Mouse (Mus musculus): ENCODE data around the gene Prkcb. TPM values are rescaled to one million over a fixed set of nuclear protein-coding genes. Genes with fewer than 3 reads are reported as not detected.
"Not testable (repeated sequence)": the region's sequence is repeated elsewhere in the genome, so short reads cannot be mapped to it uniquely, and the experiment has no call there.

The Prkcb gene
- total RNA-seq (2022): 1,000 to 10,000 TPM in 2 of 4 experiments, 100 to 1,000 TPM in 2; 870 to 1,138 (median 953) TPM

DNA sequence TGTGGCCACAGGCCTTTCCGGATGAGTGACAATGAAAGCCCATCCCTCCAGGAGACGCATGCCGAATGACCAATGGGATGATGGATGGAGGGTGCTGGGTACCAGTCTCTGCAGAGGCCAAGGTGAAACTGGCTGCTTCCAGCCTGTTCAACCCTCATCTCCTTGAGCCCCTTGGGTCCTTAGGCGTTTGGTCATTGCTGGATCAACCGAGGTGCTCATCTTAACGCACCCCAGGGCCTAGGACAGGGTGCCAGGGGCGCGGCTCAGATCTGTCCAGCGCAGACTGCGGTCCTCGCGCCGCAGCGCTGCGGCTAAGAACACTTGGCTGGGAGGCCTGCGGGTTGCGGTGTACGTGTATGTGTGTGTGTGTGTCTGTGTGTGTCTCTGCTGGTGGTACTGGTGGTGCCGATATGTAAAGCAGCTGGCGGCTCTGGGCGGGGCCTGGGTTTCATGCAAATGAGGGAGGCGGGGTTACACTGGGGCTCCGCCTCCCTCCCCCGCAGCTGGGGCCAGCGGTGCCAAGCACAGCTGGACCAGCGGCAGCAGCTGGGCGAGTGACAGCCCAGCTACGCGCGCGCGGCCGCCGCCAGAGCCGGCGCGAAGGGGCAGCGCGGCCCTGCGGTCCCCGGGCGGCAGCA, at the start of gene Prkcb:
Gene Prkcb, plus strand, starts transcription at position 147 of the 638 bp plus-strand sequence.
- peak; percentile 70 to 89 for DNase-seq (ENCODE audit: low spot score in 2 of 2)

DNA sequence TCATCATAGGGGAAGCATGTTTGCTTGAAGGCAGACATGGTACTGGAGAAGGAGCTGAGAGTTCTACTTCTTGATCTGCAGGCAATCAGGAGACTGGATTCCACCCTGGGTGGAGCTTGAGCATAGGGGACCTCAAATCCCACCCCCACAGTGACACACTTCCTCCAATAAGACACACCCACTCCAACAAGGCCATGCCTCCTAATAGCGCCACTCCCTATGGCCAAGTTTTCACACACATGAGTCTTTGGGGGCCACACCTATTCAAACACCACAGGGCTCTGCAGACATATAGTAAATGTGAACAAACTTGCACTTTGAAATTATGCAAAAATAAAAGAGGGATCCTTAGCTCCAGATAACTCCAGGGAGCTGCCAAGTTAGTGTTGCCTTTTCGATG, 49.6 kb upstream of the Prkcb start:
- no peak for DNase-seq (ENCODE audit: low spot score in 2 of 2)

DNA sequence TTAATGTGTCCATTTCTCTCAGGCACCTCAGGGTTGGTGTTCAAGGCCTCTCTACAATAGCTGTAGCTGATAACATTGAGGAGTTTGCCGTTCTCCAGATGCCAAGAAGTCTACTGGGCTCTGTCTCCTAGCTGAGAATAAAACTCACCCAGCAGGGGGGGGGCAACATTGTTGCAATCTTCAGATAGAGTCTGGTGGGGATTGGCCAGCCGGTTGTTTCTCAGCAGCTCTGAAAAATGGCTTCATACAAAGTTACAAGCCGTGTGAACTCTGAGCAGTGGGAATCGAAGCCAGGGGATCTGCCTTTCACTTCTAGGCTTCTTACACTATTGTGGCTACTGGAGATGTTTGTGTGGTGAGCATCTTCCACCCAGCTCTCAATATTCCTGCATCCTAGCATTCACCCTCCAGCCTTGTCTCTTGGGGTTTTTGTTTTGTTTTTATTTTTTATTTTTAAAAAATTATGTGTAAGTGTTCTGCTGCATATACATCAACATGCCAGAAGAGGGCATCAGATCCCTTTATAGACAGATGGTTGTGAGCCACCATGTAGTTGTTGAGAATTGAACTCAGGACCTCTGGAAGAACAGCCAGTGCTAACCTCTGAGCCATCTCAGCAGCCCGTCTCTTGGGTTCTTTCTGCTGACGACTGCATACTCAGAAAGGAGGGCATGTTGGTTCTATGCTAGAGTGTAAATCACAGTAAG, 48.0 kb upstream of the Prkcb start:
- DNase-seq (ENCODE audit: low spot score in 2 of 2): no peak

DNA sequence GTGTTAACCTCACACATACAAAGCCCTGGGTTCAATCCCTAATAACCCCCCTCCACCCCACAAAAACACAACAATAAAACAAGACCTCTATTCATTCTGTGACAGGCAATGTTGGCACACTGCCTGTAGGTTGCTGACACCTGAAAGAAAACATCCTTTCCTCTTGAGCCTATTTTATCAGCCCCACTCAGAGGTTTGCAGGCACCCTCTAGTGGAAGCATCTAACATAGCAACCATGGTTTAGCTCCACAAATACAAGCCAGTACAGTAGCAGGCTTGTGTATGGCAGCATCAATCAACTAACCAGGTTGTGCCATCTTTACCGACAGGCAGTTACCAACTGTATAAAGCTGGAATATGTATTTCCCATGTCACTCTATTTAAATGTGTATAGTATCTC, 46.3 kb upstream of the Prkcb start:
- no peak for DNase-seq (ENCODE audit: low spot score in 2 of 2)

DNA sequence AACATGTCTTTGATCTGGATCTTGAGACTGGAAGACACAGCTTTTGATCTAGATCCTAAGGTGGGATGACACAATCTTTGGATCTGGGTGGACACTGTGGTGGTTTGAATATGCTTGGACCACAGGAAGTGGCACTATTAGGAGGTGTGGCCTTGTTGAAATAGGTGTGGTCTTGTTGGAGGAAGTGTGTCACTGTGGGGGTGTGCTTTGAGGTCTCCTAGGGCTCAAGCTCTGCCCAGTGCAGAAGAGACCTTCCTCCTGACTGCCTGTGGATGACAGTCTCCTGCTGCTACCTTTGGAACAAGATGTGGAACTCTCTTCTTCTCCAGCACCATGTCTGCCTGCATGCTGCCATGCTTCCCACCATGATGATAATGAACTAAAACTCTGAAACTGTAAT, 45.8 kb upstream of the Prkcb start:
- DNase-seq (ENCODE audit: low spot score in 2 of 2): not testable (repeated sequence)

DNA sequence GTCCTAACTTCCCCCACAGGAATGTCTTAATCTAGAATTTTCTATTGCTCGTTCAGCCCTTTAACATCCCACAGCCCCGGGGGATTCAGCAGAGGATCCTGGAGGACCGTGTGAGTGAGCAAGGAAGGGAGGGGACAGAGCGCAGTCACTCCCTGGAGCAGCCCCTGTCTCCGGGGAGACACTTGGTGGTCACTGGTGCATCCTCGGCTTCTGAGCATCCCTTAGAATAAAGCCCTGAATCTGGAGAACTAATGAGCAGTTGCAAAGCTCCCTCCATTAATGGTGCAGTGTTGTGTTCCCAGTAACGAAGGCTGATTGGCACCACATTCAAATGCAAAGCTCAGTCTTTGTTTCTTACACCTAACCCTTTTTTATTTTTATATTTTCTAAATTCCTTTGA, 44.4 kb upstream of the Prkcb start:
- DNase-seq (ENCODE audit: low spot score in 2 of 2): no peak

DNA sequence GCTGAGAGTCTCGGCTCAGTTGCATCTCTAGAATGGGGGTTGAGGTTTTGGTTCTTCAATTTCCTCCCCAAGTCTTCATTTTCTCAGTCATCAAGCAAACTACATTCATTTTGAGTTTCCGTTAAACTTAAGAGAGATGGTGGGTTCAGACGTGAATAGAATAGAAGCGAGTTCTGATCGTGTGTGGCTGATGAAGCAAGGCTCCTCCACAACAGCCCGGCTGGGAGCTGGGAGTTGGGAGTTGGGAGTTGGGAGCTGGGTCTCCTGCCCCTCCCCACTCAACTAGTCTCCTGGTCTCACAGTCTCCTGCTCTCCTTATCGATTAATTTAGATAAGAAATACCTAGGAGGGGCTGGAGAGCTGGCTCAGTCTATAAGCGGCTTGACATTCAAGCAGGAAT, 44.0 kb upstream of the Prkcb start:
- DNase-seq (ENCODE audit: low spot score in 2 of 2): no peak

DNA sequence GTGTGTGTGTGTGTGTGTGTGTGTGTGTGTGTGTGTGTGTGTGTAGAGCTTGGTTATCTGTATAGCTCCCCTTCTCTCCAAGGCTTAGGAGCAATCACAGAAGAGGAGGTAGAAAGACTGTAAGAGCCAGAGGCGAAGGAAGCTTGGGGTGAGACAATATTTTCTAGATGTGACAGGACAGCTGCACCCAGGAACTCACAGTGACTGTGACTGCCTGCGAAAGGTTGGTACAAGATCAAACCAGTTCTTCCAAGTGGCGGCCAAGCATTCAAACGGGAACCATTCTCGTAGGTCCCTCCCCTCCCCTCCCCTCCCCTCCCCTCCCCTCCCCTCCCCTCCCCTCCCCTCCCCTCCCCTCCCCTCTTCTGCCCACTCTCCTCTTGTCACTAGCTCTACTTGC, 42.6 kb upstream of the Prkcb start:
- no peak for DNase-seq (ENCODE audit: low spot score in 2 of 2)

DNA sequence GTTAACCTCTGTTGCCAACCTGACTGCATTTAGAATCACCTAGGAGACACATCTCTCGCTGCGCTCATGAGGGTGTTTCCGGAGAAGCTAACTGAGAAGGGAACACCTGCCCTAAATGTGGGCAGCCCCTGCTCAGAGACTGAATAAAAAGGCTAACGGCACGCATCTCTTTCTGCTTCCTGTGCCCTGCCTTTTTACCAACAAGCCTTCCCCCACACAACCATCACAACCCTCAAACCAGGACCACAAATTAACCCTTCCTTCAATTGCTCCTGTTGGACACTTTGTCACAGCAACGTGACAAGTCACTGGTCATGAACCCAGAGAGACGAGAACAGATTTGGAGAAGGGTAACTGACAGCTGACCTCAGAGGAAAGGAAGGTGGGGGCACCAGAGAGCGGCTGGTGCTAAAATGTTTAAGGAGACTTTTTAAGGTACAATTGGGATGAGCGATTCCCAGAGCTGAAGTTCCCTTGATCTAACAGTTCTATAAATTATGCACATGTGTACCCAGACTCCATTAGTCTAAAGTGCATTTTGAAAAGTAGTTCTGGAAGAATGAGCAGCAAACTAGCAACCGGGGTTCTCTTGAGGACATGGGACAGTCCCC, 41.2 kb upstream of the Prkcb start:
- no peak for DNase-seq (ENCODE audit: low spot score in 2 of 2)

DNA sequence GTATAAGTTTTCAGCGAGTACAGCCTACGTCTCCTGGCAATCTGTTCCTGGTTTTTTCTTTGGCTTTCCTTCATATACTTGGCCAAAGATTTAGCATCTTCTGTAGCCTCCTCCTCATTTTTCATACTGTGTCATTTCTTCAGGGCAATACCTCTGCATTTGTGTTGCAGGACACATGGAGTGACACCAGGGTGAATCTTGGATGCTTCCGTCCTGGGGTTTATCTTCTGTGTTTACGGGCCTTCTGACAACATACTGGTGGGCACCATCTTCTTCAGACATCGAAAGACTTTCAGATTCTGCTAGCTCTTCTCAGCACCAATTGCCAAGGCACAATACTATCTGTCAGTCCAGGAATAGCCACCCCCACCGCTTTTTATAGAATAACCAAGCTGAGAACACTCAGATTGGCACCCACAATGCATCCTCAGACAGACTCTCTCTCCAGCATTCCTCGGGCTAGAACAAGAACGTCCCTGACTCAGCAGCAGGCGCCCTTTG, 39.2 kb upstream of the Prkcb start:
- DNase-seq (ENCODE audit: low spot score in 2 of 2): peak; percentile 20 to 52

DNA sequence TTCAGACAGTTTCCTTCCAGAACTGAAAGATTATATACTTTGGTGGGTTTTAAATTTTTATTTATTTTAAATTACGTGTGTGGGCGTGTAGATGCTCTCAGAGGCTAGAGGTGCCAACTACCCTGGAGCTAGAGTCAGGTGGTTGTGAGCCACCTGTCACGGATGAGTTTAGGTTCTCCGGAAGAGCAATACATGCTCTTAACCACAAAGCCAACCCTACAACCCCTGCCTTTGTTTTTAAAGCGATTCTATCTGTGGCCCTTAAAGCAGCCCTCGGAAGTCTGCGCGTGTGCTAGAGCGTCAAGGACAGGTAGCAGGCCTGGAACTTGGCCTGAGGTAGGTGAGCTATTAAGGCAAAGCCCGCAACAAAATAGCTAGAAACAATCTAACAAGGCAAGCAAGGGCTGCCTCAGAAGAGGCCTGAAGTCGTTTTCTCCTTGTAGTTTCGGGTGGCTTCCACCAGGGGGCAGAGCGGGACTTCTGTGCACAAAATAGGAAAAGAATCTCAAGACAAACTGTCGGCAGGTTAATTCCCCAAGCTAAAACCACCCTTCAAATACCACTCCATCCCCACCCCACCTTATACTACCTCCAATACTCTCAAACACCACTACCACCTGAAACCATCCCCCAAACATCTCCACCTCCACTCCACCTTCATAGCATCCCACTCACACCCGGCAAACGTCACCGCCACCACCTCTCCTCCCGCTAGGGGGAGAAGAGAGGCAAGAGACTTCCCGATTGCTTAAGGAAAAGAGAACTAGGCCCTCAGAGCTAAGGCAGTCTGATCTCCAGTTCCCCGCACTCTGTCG, 37.1 kb upstream of the Prkcb start:
- peak; percentile 69 to 71 for DNase-seq (ENCODE audit: low spot score in 2 of 2)

DNA sequence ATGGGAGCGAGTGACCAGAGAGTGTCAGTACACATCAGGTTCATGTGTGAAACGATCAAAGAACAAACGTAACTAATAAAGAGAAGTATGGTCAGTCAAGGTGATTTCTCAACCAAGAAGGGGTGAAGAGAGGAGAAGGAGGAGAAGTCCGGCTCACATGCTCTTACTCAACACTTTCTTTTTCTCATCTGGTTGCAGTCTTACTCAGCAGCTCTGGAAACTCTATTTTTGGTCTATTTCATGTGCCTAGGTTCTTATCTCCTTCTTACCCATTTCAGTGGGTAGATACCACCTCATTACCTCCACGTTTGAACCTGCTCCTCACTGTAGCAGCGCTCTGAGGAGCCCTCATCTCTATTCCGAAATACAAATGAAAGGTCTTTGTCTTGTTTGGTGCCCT, 31.8 kb upstream of the Prkcb start:
- DNase-seq (ENCODE audit: low spot score in 2 of 2): no peak

DNA sequence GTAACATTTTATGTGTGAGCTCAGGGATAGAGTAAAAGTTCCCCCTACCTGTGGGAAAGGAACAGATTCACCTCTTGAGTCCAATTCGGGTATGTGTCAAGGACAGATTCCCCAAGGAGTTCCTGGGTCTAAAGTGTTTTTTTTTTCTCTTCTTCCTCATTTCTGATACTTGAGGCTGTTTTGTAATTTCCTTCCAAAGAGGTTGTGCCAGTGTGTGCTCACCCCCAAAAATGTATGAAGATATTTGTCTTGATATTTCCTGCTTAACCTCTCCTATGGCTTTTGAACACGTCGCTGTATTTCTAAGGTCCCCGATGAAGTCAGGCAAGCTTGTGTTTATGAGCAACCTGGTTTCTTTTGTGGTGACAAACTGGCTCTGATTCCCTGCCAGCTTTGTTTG, 30.0 kb upstream of the Prkcb start:
- no peak for DNase-seq (ENCODE audit: low spot score in 2 of 2)

DNA sequence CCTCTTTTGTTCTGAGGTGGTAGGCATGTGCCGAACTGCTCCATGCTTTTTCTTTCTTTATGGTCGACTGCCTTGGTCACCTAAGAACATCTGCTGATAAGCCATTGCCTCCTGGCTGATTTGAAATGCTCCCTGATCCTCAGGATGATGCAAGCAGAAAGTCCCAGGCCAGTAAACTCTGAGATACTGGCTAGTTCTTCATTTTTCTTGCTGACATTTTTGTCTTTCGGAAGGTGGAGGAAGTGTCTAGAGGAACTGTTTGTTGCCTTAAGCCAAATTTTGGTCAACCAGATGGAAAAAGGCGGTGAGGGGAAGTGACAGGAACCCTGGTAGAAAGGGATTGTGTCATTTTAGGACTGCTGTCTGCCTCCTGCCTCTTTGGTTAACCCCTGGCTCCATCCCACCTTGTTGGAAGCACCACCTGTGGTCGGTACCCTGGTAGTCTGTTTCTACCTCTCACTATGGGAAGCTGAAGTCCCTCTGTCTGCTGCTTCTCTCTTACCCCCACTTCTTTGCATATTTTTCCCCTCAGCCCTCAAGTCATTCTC, 28.4 kb upstream of the Prkcb start:
- no peak for DNase-seq (ENCODE audit: low spot score in 2 of 2)

DNA sequence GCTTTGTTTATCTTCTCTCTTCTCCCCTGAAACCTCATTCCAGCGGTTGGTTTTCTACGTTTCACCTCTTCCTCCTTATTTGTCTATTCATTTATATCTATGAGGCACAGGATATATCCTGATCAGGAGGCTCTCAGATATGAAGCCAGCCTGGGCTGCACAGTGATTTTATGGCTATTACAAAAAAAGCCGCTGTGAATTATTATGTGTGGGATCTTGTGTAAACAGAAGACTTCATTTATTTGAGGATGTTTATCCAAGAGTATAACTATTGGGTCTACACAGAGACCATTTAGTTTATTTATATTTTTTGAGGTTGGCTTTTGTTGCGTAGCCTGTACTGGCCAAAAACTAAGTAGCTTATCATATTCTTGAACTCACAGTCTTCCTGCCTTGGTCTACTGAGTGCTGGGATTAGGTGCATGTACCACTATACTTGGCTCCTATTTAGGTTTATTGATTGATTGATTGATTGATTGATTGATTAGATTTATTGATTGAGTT, 19.5 kb upstream of the Prkcb start:
- DNase-seq (ENCODE audit: low spot score in 2 of 2): no peak

DNA sequence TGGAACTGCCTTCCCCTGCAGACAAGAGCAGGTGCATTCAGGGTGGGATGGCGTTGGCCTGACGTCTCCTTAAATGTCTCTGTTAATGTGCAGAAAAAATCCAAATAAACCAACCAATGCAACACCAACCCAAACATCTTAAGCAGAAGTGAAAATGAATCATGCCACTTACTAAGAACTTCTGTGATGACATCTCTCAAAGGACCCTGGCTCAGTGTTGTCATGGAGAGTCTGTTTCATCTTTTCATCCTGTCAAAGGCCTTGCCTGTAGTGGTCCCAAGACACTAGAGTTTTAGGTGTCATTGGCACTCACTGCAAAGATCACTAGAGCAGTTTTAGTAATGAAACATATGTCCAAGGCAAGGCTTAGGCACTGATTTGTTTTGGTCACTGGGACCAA, 16.2 kb upstream of the Prkcb start:
- DNase-seq (ENCODE audit: low spot score in 2 of 2): no peak

DNA sequence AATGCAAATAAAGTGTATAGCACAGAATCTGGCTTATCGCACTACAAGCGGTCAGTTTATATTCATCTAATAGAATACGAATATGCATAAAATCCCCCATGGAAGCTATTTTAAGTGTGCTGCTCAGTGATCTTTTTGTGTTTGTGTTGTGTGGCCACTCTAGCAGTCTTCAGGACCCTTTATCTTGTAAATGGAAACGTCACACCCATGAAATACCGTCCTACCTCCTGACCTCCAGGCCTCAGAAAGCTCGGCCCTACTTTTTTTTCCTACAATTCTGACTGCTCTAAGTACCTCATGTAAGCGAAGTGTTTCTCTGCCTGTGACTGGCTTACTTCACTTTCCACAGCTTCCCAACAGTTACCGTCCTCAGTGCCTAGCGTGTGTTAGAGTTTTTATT, 9.0 kb upstream of the Prkcb start:
- no peak for DNase-seq (ENCODE audit: low spot score in 2 of 2)

DNA sequence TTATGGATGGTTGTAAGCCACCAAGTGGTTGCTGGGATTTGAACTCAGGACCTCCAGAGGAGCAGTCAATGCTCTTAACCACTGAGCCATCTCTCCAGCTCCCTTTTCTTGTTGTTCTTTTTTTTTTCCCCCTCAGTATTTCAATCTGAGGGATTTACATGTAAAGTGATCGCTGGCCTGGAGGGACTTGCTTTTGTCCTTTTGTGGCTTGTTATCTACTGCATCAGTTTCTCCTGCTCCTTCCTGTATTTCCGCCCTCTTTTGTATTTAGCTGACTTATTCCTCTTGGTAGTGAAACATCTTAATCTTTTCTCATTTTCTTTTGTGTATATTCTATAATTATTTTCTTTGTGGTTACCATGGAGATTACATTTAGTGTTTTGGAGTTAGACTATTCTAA, 8.2 kb upstream of the Prkcb start:
- DNase-seq (ENCODE audit: low spot score in 2 of 2): no peak

DNA sequence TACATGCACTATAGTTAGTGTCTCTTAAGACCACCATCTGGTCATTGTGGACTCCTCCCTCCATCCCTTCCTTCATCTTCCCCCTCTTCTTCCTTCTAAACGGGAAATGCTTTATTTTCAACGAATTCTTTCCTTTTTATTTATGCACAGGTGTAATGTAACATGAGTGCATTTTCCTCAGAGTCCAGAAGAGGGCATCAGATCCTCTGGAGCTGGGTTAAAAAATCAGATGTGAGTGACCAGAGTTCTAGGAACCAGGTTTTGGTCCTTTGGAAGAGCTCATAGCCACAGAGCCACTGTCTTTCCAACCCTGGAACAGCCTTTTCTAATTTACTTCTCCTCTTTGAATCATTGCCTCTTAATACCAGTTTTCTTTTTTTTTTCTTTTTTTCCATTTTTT, 6.0 kb upstream of the Prkcb start:
- no peak for DNase-seq (ENCODE audit: low spot score in 2 of 2)

DNA sequence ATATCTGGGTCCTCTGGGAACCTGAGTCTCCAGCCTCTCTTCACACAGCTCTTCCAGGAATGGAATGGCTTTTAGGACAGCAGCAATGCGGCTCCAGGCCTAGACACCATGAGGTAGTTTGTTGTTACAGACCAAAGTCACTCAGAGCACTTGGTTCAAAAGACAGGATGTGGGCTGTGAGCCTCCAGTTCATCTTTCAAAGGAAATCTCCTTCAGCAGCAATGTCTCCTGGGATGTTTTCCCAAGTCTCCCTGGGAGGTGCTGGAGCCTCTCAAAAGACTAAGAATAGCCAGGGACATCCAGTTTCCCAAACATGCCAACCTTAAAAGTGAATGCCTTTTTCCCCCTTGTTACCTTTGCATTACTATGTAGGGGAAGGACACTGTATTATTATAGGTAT, 1.3 kb upstream of the Prkcb start:
- no peak for DNase-seq (ENCODE audit: low spot score in 2 of 2)
